Comparison of ENCODE assay signal across 22 mouse cellular contexts in genomic region chr10:75697693-75698092, GRCm38 (mm10). TPM values are rescaled to one million over a fixed set of nuclear protein-coding genes. Genes with fewer than 3 reads are reported as not detected.
DNase-seq lines count a peak whose midpoint lies in the region; ATAC-seq and TF ChIP-seq lines count a peak whose summit lies in the region.
"Had no signal": no experiment of that assay in that cellular context is flagged by ENCODE, and none has a peak within 500 bp of the region (broad histone marks: within the 10 kb centered on the region; RNA-seq: fewer than 3 reads in every experiment).

No protein-coding gene starts in this region.

- no peak overlapping the region for H3K9ac ChIP-seq in midbrain, embryonic 11.5 days (ENCODE audit: low read length)
- H3K9ac ChIP-seq in midbrain, postnatal 0 days (replicated peaks; ENCODE audit: low read length, poor library complexity, severe bottlenecking), result no peak overlapping the region
- peak overlapping the region; percentile 56 for H3K9ac ChIP-seq in liver, embryonic 15.5 days
- H3K9ac ChIP-seq: embryonic facial prominence, embryonic 15.5 days; forebrain, embryonic 13.5 days; heart, embryonic 15.5 days; hindbrain, embryonic 15.5 days; lung, embryonic 15.5 days; midbrain, embryonic 12.5 days had no signal

- H3K36me3 ChIP-seq in midbrain, embryonic 11.5 days (ENCODE audit: control insufficient read depth, insufficient read depth, low read length), result peaks cover 17% of the 10 kb centered on the region
- H3K36me3 ChIP-seq in midbrain, postnatal 0 days (ENCODE audit: insufficient read depth, low read length), result peaks cover 64% of the 10 kb centered on the region
- peaks cover 80% of the 10 kb centered on the region for H3K36me3 ChIP-seq in liver, embryonic 15.5 days (replicated peaks)

- DNase-seq in midbrain, embryonic 11.5 days (ENCODE audit: low spot score, missing footprints), result peak; percentile 45
- DNase-seq in midbrain, postnatal 0 days (ENCODE audit: low spot score), result no peak
- no peak for DNase-seq in cerebellum, adult 9-11 months
- no peak for DNase-seq in cerebellum, adult 11 months
- no peak for DNase-seq in thymus, adult 18-20 months
- DNase-seq: adrenal gland, postnatal 36 days; cerebellum, adult 2 months; gastrocnemius, postnatal 36 days; heart, adult 2 months; kidney, adult 2 months had no signal

- no peaks in the 10 kb centered on the region for H3K9me3 ChIP-seq in midbrain, embryonic 11.5 days (ENCODE audit: control insufficient read depth, low read length)
- H3K9me3 ChIP-seq in midbrain, postnatal 0 days (ENCODE audit: low read length), result no peaks in the 10 kb centered on the region
- H3K9me3 ChIP-seq in liver, embryonic 15.5 days (replicated peaks), result no peaks in the 10 kb centered on the region
- H3K9me3 ChIP-seq: embryonic facial prominence, embryonic 15.5 days; forebrain, embryonic 13.5 days; heart, embryonic 15.5 days; hindbrain, embryonic 15.5 days; lung, embryonic 15.5 days; midbrain, embryonic 12.5 days had no signal

- no peak overlapping the region for H3K27ac ChIP-seq in midbrain, embryonic 11.5 days (ENCODE audit: low read depth, low read length)
- no peak overlapping the region for H3K27ac ChIP-seq in midbrain, postnatal 0 days (ENCODE audit: low read depth, low read length)
- peak overlapping the region; percentile 99 for H3K27ac ChIP-seq in liver, embryonic 15.5 days (replicated peaks)
- H3K27ac ChIP-seq: embryonic facial prominence, embryonic 15.5 days; forebrain, embryonic 13.5 days; heart, adult 2 months; heart, embryonic 15.5 days; hindbrain, embryonic 15.5 days; kidney, postnatal 0 days; left cerebral cortex, adult 2 months; lung, embryonic 15.5 days; macrophage; midbrain, embryonic 12.5 days; stomach, postnatal 0 days had no signal

- 90% methylated on average over 3 of the region's 3 CpGs for WGBS in midbrain, embryonic 11.5 days
- whole genome bisulfite sequencing in midbrain, postnatal 0 days, result 91% methylated on average over 3 of the region's 3 CpGs
- 49% methylated on average over 3 of the region's 3 CpGs for WGBS in liver, embryonic 15.5 days (ENCODE audit: insufficient replicate concordance)

- no peak for ATAC-seq in midbrain, embryonic 11.5 days (ENCODE audit: low FRiP score)
- no peak for ATAC-seq in midbrain, postnatal 0 days (ENCODE audit: low FRiP score)
- peak; percentile 12 for ATAC-seq in erythroblast, adult 5-6 weeks (replicated peaks; ENCODE audit: low FRiP score, poor library complexity, severe bottlenecking)
- ATAC-seq in liver, embryonic 15.5 days (ENCODE audit: insufficient read depth), result peak; percentile 5; the same call in 1 of the 2 replicates
- ATAC-seq: forebrain, embryonic 13.5 days had no signal

- H3K4me2 ChIP-seq in midbrain, embryonic 11.5 days, result no peak overlapping the region
- H3K4me2 ChIP-seq in midbrain, postnatal 0 days (ENCODE audit: low read depth, low read length, poor library complexity, severe bottlenecking), result no peak overlapping the region
- peak overlapping the region; percentile 74 for H3K4me2 ChIP-seq in liver, embryonic 15.5 days
- H3K4me2 ChIP-seq: embryonic facial prominence, embryonic 15.5 days; forebrain, embryonic 13.5 days; heart, embryonic 15.5 days; hindbrain, embryonic 15.5 days; lung, embryonic 15.5 days; midbrain, embryonic 12.5 days had no signal

- TF ChIP-seq CTCF in midbrain, postnatal 0 days (IDR thresholded peaks at IDR 0.05), result no peak

- no peaks in the 10 kb centered on the region for H3K4me1 ChIP-seq in midbrain, embryonic 11.5 days (ENCODE audit: control insufficient read depth, insufficient read depth, low read length)
- no peaks in the 10 kb centered on the region for H3K4me1 ChIP-seq in midbrain, postnatal 0 days (ENCODE audit: insufficient read depth, low read length)
- peaks cover 77% of the 10 kb centered on the region for H3K4me1 ChIP-seq in liver, embryonic 15.5 days (replicated peaks)
- H3K4me1 ChIP-seq: embryonic facial prominence, embryonic 15.5 days; forebrain, embryonic 13.5 days; hindbrain, embryonic 15.5 days; lung, embryonic 15.5 days; midbrain, embryonic 12.5 days had no signal

- no peaks in the 10 kb centered on the region for H3K27me3 ChIP-seq in midbrain, embryonic 11.5 days (ENCODE audit: control insufficient read depth, insufficient read depth, low read length)
- no peaks in the 10 kb centered on the region for H3K27me3 ChIP-seq in midbrain, postnatal 0 days (ENCODE audit: insufficient read depth, low read length)
- H3K27me3 ChIP-seq in liver, embryonic 15.5 days, result no peaks in the 10 kb centered on the region
- H3K27me3 ChIP-seq: embryonic facial prominence, embryonic 15.5 days; forebrain, embryonic 13.5 days; heart, embryonic 15.5 days; hindbrain, embryonic 15.5 days; lung, embryonic 15.5 days; midbrain, embryonic 12.5 days had no signal

- no peak overlapping the region for H3K4me3 ChIP-seq in midbrain, embryonic 11.5 days (ENCODE audit: low read depth, low read length)
- H3K4me3 ChIP-seq in midbrain, postnatal 0 days (ENCODE audit: low read depth, low read length), result no peak overlapping the region
- peak overlapping the region; percentile 53 for H3K4me3 ChIP-seq in liver, embryonic 15.5 days (replicated peaks)
- H3K4me3 ChIP-seq: embryonic facial prominence, embryonic 15.5 days; forebrain, embryonic 13.5 days; heart, adult 2 months; heart, embryonic 15.5 days; hindbrain, embryonic 15.5 days; left cerebral cortex, adult 2 months; lung, embryonic 15.5 days; midbrain, embryonic 12.5 days had no signal

RNA-seq across cellular contexts. Expression of gene Susd2, which starts 53.9 kb away (rescaled TPM):
- polyA plus RNA-seq in midbrain, embryonic 11.5 days (2014; fragmentation: Nextera tagmentation; extraction: Ambion mirVana), result 1.2 and 1.6 TPM in 2 replicates
- total RNA-seq in midbrain, postnatal 0 days (2014; rRNA removed), result 7.8 and 10.7 TPM in 2 replicates
- polyA plus RNA-seq in midbrain, postnatal 0 days (2015; fragmentation: Nextera tagmentation; extraction: Ambion mirVana), result 4.8 and 6.4 TPM in 2 replicates
- total RNA-seq in erythroblast, adult 5-6 weeks (2015; ENCODE audit: low replicate concordance), result 1.7 and 5.2 TPM in 2 replicates
- total RNA-seq in erythroblast, adult 5-6 weeks (2017; ENCODE audit: low replicate concordance), result 3.8 and 4.0 TPM in 2 replicates
- polyA plus RNA-seq in liver, embryonic 15.5 days (2015; fragmentation: Nextera tagmentation; extraction: Ambion mirVana), result 1.9 and 2.0 TPM in 2 replicates

Comparison
In these comparisons a context has a peak if more than half of its experiments do, and no peak if none do; other contexts are left out.
1. ATAC-seq: peak in erythroblast, adult 5-6 weeks (single experiment) and liver, embryonic 15.5 days (single experiment); none in midbrain, embryonic 11.5 days (single experiment) and midbrain, postnatal 0 days (single experiment).